Mouse (Mus musculus) T-helper 17 cell (primary cell): Measurements from ENCODE around the gene D330020A13Rik.

Source experiments
- in situ Hi-C, 2 experiments: fragments of 300-600 bp; cut with MboI, MseI; formaldehyde crosslinking; loops; 1 replicate in 1 of 2; 2 replicates in 1 of 2; pipeline ENCODE4 v1.15.1; 2025; ENCODE audit warnings: high pct_unique_total_duplicates in 2 of 2

The D330020A13Rik gene

DNA sequence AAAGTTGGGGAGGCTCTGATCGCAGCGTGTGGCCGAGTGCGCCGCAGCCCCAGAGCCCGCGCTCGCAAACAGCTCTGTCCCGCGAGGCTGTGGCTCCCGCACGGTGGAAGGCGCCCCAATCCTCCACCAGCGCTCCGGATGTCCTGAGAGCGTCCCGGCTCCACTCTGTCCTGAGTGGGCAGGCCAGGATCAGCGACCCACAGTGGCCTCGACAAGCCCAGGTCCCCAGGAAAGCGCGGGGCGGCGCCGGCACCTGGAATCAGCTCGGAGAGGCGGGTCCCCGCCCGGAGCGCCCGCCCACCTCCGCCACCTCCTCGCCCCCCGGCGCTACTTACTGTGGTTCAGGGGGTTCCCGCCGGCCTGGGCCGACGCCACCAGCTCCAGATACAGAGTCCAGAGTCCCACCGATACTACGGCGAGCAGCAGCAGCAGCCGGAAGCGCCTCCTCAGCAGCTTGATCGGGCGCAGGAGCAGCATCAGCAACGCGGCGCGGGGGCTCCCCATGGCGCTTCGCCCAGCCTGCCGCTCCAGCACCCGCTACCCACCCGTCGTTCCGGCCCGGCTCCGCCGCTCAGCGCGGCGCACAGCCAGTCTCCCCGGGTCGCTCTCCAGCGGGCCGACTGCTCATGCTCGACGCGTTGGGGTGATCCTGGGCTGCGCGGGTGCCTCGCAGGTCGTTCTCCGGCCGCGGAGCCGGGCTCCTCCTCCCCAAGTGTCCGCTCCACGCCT, at the start of gene D330020A13Rik, which contains the start of gene B4galnt3:
TSS of gene D330020A13Rik (plus strand) at position 309 of the 729 bp plus-strand sequence.
TSS of gene B4galnt3 (minus strand) at position 504 of the 729 bp plus-strand sequence.
- in situ Hi-C loops = no loop called here

DNA sequence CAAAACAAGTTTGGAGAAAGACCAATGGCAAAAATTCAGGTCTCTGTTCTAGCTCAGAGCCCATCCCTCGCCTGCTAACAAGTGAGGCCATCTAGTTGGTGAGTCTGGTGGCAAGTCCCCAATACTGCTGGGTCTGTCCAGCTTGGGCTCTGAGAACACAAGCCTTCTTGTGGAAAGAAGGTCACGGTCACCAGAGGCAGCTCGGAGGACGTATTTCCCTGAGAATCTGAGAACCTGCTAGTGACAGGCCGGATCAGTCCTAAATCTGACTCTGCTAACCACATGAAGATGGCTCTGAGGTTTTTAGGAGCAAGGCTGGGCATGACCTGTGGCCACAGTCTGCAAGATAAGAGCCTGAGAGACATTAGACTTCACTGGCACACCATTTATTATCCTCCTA, 47.5 kb upstream of the D330020A13Rik start:
- in situ Hi-C loops = no loop called here

DNA sequence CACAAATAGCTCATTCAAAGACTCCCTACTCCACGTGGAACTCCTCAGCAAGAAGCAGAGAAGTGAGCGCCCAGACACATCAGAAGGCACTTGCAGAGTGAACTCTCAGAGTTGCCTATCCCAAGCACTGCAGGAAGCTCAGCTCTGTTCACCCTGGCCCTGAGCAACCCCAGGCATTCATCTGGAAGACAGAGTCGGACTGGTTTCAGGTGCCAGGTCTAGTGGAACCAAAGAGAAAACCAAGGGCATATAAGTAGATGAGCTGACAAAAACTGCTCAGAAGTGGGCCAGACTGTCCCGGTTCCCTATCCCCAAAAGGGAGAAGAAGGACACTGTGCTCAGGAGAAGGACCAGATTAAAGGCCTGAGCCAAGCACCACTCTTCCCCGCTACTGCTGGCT, 44.3 kb upstream of the D330020A13Rik start:
- in situ Hi-C loops = no loop called here

DNA sequence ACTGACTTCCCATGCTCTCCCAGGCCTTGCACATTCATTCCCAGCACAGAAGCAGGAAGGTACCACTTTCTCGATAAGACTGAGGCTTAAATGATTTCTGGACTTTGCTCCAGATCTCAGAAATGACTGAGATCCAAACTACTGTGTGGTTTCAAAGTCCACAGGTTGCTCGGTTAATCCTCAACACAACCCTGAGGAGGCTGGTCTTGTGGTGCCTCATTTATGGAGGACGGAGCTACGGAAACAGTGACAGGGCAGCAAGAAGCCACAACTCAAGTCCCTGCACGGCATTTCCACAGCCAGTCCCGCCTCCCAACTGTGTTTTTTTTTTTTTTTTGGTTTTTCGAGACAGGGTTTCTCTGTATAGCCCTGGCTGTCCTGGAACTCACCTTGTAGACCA, 43.2 kb upstream of the D330020A13Rik start:
- in situ Hi-C loops = no loop called here

DNA sequence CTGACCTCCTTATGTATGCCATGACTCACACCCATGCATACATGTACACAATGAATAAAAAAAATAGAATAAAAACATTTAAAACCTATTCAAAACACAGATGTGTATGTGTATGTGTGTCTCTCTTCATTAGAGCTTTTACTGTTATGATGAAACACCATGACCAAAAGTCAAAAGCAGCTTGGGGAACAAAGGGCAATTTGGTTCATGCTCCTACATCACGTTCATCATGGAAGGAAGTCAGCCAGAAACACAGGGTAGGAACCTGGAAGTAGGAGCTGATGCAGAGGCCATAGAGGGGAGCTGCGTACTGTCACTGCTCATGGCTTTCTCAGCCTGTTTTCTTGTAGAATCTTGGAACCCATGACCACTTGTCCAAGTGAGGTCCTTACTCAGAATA, 41.4 kb upstream of the D330020A13Rik start:
- in situ Hi-C loops = no loop called here

DNA sequence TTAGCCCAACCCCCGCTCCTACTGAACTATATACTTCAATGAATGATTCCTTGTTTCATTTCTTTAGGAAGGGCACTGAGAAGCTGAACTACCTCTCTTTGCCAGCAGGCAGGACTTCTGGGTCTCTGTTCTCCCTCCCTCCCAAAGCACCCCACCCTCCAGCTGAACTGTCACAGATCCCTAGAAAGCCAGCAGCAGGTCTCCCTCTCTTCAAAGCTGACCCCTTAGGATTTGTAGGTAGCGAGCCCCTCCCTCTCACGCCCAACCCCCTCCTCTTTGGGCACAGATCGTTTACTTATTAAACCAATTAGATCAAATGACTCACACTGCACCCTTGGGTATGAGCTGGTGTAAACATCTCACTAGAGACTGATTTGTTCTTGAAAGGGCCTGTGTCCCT, 39.5 kb upstream of the D330020A13Rik start:
- in situ Hi-C loops = no loop called here

DNA sequence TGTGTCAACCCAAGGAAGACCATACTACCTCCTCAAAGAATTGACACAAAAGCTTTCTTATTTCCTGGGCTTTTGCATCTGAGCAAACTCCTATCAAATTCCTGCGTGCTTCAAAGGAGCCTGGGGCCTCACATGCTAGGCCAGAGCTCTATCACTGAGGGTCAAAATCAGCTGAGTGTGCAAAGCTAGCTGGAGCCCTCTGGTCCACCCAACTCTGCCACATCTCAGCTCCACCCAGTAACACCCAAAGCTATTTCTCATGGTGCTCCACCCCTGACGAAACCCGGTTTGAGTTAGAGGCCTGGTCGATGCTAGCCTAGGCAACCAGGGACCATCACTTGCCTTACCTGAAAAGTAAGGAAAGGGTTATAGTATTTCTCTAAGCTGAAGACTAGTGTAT, 39.0 kb upstream of the D330020A13Rik start:
- in situ Hi-C loops = no loop called here

DNA sequence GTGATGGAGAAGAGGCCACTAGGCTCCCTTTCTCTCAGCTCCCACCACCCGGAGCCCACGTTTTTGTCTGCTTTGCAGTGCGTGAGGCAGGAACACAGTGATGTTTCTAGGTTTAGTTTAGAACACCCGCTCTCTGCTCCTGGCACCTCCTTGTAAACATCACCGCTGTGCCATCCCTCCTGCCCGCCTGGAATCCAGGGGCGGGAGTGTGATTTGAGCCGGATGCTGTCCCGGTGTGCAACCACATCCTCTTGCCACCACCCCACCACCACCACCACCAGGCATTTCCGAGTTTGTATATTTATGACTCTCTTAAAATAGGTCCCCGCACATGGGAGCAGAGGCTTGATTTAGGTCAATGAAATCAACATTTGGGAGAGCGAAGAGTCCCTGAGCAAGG, 38.5 kb upstream of the D330020A13Rik start:
- in situ Hi-C loops = no loop called here

DNA sequence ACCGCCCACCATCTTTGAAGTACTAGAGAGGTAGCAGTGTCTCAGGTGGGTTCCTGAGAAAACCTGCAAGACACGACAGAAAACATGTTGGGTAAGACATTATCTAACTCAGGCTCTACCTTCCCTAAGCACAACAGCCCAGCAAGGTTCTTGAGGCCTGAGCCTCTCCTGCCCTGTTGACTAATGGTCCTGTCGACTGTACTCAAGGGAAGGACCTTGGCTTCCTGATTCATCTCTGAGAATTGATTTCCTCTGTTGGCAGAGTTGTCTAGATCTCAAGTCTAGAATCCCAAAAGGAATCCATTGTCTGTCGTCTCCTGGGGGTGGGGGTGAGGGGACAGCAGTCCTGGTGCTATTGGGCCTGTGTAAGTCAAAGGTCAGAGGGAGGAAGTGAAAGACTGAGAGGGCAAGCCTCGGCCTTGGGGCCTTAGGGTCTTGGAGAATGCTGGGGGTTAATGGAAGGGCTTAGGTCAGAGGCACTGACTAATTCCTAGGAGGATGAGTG, 37.7 kb upstream of the D330020A13Rik start:
- in situ Hi-C loops = no loop called here

DNA sequence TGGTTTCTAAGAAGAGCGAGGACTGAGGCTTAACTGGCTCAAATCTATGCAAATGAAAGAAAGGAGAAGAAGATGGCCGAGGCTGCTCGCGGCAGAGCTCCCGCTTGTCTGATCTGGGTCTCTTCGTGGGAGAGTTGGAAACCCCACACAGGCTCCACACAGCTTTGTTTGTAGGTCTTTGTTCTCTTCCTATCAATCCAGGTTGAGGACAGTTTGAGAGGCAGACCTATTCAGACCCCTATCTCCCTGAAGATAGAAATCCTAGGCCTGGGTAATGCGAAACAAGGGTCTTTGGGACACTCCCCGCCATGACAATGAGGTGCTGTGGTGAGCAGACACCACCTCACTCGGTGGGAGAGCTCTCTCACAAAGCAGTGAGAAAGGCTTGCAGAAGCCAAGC, 34.7 kb upstream of the D330020A13Rik start:
- in situ Hi-C loops = no loop called here

DNA sequence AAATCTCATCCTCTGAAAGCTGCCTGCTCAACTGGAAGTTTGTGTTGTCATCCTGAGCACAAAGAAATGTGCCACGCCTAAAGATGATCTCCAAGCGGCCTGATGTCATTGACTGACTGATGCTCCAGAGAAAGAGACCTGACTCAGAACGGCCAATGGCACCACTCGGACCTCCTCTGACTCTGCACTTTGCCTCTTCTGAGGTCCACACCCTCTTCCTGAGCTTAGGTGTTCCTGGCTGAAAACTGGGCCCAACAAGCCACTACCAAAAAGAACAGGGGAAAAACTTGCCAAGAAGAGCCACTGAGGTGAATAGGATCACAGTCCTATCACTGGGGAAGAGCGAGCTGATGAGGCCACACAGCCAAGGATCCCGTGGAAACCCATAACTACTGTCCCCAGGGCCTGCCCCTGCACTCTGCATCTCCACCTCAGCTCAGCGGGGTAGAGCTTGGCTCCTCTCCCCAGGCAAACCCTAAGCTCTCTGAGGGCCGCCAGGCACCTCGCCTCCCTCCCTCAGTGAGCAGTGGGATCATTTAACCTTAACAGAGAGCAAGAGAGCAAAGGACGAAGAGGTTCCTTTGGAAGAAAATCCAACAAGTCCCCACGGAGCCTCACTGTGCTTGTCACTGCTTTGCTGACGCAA, 31.2 kb upstream of the D330020A13Rik start:
- in situ Hi-C loops = loop anchor here in 1 of 2 experiments (5.0 kb wide), 1 partner anchor 36 kb away; no protein-coding TSS in a partner anchor

DNA sequence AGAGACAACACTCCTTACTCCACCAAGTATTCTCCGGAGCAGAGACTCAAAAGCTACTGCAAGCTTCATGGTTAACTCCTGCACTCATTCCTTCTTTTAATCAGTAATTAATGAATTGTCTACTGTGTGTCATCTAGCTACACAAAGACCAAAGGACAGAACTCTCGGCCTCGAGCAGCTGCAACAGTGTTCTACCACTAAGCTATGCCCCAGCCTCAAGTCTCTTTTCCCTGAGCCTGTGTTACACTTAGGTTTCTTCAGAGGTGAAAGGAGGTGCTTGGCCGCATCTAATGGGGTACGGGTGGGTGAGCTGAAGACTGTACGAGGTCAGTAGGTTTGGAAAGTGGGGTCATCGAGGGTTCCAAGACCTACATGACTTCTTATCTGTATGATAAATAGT, 30.6 kb upstream of the D330020A13Rik start:
- in situ Hi-C loops = loop anchor here in 1 of 2 experiments (5.0 kb wide), 1 partner anchor 36 kb away; no protein-coding TSS in a partner anchor

DNA sequence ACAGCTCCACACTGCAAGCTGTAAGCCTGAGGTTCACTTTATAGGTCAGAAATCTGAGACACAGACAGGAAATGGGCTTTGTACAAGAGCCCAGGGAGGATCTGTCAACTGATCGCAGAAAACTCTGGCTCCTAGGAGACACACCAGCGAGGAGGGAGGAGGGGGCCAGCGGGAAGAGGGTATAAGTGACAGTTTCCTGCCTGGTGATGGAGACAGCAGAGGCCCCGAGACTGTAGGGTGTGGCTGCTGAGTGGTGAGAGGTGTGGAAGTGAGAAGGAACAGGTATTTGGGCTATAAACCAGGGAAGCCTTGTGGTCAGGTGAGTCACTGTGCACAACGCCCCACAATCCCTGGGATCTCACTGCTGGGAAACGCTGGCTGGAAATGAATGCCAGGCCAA, 30.0 kb upstream of the D330020A13Rik start:
- in situ Hi-C loops = loop anchor here in 1 of 2 experiments (5.0 kb wide), 1 partner anchor 37 kb away; no protein-coding TSS in a partner anchor

DNA sequence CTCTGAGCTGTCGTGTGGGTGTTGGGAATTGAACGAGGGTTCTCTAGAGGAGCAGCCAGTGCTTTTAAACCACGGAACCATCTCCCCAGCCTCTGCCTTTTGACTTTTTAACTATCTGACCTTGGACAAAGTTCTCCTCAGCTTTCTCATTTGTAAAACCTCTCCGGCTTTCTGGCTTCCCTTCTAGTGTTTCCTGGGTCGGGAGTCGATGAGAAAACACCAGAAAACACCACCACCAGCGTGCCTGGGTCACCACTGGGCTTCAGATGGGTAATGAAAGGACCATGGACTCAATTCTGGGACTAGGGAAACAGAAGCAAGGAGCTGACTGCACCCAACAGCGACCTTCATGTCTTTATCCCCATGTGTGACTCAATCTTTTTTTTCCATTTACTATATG, 20.0 kb upstream of the D330020A13Rik start:
- in situ Hi-C loops = no loop called here

DNA sequence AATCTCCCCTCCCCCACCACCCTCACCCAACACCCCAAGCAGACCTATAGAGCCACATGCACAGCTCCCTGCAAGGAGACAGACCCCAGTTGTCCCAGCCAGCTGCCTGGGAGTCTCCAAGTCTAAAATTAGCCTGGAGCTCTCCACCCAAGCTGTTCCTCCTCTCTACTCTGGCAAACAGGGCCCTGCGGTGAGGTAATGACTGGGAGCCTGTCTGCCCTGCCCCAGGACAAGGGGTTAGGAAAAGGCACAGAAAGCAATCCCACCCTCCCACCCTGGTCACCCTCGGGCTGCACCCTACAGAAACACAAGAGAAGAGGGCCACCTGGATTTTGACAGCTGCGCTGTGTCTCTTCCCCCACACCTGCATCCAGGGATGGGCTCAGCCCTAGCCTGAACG, 19.3 kb upstream of the D330020A13Rik start:
- in situ Hi-C loops = no loop called here

DNA sequence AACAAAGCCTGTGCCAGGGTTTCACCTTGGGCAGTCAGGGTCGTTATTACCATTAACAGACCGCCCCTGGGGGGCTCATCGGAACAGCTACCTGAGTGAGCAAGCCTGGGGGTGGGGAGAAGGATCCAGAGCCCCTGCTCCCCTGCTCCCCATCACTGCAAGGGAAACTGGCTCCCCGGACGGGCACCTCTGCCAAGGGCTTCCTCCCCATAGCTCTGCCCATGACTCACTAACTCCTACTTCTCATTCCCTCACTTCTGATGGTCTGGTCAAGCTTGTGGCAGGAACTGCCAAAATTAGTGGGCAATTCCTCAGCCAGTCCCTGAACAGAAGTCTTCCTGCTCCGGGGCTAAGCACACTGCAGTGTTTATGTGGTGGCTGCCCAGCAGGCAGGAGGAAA, 18.9 kb upstream of the D330020A13Rik start:
- in situ Hi-C loops = no loop called here

DNA sequence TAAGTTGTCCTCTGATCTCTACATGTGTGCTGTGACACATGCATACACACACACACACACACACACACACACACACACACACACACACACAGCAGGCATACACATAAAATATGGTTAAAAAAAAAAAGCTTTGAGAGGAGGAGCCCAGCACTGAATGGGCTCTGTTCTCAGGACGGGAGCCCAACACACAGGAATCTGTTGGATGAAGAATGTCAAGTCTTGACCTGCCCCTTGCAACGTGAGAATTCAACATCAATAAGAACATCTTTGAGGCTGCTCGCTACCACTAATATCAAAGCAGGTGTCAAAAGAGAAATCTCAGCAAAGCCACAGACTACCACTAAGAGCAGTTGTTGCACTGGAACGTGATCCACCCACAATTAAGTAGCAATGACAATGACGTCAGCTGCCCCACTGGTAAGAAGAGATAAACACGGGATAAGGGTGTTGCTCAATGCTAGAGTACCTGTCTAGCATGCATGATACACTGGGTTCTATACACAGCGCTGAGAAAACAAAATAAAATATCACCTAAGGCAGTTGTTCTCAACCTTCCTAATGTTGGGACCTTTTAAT, 17.2 kb upstream of the D330020A13Rik start:
- in situ Hi-C loops = no loop called here

DNA sequence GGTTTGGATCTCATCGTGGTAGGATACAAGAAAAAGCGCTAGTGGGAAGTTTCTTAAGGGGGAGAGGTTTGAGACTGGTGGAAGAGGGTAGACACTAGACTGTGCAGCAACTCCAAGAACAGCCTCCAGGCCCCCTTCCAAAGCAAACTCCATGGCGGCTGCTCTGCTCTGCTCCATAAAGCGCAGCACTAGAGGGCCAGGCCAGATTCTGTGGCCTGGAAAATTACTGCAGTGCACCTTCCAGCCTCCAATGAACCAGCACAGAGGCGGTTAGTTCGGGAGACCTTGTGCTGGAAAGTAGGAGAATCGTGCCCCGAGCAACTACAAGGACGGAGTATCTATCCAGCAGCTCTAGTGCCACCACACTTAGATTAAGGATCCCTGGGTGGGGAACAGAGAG, 6.9 kb upstream of the D330020A13Rik start:
- in situ Hi-C loops = no loop called here

DNA sequence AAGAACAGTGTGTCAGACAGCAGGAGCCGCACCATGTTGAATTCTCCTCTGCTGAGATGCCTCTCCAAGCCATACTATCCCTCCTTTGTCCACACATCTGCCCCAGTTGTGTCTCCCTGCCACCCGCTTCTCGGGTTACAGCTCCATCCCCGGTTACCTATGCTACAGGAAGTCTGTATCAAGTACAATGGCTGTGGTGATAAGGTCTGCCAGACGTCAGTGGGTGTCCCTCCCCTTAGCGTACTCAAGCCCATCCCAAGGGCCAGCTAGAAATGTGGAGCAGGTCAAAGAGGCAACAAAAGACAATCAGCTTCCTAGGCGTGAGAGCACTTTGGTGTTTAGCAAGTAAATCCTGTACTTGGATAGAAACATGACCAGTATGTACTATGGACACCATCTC, 5.6 kb upstream of the D330020A13Rik start:
- in situ Hi-C loops = no loop called here

DNA sequence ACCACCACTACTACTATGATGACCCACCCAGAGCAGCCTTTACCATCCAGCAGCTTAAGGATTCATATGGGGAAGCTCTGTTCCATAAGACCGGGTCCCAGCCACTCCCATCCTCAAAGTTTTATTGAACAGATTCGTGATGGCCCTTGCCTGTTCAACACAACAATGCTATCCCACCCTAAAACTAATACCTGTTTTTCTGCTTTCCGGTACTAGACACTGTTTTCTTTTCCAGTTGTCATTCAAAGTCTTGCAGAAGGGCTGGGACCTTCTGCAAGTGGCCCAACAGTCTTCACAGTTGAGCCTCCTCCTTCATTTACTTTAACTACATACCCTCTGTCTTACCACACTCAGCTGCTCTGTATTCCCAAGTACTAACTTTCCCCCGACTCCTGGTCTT, 4.7 kb upstream of the D330020A13Rik start:
- in situ Hi-C loops = no loop called here

DNA sequence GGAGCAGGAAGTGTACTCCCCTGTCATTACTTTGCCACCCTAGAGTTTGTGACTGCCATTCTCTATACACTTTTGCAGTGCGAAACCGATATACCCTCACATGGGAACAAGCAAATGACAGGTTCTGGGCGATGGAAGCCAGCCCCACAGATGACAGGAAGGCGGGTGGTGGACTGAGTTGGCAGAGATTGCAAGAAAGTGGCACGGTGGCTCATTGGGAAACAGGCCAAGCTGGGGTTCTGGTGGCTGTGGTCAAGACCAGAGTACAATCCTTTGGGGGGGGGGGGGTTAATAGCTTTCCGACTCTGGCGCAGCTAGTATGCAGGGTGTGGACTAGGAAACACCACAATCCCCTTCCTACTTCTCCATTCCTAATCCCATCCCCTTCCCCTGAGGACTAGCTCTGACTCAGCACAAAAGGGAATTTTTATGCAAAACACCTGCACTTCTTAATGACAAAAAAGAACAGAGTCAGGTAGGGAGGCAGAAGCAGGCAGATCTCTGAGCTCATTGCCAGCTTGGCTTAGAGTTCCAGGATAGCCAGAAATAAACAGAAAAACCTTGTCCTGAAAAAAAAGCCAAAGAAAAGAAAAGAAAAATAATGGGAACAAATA, 2.7 kb upstream of the D330020A13Rik start:
- in situ Hi-C loops = no loop called here

DNA sequence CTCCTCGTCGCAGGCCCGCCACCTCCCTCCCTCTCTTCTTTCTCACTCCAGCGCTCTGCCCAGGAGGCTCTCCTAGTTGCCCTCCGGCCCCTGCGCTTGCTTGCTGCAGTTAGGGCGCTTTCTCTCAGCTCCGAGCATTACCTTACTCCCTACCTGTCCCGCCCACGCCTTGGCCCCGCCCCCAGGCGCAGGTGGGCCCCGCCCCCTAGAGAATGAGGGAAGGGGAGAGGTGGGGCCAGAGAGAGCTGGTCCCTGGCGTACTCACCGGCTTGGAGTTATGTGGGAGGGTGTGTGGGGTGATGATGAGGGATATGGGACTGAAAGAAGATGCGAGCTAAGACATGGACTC, 595 bp downstream of the D330020A13Rik start:
- in situ Hi-C loops = no loop called here
